Mouse (Mus musculus) c-Kit-positive CD71-positive TER-119-negative erythroid progenitor cells, embryonic 14.5 days (primary cell): ENCODE results near the gene Kcnq1.

ENCODE experiments used
- DNase-seq: peaks from one replicate; pipeline ENCODE4 v3.0.0-alpha.2; 2013; ENCODE audit warnings: low read depth

Gene Kcnq1

DNA sequence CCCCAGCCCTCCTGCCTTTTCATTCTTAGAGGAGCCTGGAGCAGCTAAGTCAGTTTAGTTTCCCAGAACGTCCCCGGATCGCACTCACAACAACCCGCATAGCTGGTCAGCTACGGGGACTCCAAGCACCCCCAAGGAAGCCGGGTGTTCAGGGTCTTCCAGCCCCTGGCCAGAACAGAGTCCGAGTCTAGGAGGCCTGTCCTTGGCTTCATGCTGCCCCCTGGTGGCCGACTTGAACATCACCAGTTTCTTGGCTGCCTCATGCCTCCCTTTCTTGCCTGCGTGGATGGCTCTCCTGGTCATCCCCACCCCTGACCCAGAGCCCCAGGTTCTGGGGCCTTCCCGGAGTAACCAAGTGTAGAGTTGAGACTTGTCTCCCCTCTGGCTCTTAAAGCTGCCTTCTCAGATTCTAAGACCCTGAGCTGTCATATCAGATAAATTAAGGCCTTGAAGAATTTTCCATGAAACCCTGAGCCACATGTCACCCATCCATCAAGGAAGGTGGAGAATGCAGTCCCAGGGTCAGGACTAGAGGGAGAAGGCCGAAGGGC is 357.8 kb downstream of the Kcnq1 start:
- peak; percentile 56 for DNase-seq

DNA sequence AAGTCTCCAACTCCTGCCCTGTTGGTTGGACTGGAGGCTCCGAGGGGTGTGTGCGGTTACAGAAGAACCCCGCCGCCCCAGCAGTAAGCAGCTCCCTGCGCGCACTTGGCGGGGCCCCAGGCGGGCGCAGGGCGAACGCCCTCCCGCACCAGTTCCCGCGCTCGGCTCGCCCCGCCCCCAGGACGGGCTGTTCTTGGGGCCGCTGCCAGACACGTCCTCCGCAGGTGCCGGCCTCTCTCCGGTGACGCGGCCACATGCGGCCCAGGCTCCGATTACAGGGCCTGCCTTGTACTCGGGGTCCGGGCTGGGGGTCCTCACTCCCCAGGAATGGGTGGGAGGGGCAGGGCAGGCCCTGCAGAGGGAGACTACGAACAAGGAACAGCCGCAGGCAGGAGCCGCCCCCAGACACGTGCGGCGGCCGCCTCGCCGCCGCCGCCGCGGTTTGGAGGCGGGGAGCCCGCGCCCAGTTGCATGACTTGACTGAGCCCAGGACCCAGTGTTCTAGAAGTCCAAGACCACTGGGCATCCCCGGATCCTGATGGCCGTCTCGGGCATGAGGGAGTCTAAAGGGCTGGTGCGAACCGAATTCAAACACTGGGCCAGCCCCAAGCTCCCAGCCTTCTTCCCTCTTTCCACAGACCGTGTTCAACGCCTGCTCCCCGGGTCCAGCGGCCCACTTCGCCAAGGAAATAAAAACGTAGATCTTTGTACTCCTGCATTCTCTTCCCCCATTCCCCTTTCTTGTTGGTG is 358.8 kb downstream of the Kcnq1 start:
- DNase-seq = no peak

DNA sequence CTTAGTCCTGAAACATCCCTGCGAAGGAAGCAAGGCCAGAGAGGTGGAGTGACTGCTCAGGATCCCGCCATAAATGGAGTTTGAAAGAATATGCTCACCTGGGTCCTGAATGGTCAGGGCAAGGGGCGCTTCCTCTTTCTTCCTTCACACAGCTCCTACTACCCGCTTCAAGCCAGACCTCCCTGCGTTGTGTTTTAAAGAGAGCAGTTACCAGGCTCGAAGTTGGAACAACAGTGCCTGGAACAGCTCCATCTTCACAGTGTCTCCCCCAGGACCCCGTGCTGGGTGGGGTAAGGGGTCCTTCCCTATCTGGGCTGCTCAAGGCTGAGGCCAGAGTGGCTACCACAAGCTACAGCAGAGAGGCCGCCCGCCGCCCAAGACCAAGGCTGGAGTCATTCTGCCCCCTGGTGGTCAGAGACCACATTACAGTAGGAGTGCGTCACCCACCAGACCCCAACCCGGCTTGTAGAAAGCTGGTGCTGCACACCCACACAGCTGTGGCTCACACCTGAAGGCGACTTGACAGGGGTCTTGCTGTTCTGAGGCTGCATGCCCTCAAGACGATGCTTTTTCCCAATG is 360.0 kb downstream of the Kcnq1 start:
- DNase-seq = peak; percentile 44

DNA sequence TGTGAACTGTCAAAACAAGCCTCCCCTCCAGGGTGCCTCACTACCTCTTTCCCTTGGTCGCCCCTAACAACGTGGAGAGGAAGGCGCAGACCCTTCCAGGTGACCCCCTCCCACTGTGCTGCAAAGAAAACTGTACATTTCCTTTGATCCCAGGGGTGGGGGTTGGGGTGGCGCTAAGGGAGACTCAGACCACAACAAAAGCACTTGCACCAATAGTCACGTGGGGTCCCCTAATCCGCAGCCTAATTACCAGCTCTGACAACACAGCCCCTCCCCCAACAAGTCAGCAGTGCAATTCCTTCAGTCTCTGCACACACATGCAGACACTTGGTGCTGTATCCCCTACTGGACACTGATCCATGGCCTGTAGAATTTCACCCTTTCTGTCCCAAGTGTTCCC is 361.6 kb downstream of the Kcnq1 start:
- DNase-seq = no peak

DNA sequence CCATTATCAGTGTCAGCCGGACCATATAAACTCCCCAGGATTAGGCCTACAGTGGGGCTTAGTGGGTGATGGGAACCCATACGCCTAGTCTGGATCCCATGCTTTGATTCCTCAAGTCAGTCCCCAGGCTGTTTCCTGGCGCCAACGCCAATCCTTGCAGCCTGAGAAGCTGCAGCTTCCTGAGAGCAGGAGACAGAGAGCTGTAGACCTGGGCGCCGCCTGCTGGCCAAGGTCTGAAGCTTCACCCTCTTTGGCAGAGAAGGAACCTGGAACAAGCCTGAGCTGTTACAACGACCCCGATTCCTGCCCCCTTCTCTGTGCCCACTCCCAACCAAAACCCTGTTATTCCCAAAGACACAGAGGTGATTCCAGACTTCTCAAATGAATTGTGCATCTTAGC is 363.8 kb downstream of the Kcnq1 start:
- DNase-seq = peak; percentile 37

DNA sequence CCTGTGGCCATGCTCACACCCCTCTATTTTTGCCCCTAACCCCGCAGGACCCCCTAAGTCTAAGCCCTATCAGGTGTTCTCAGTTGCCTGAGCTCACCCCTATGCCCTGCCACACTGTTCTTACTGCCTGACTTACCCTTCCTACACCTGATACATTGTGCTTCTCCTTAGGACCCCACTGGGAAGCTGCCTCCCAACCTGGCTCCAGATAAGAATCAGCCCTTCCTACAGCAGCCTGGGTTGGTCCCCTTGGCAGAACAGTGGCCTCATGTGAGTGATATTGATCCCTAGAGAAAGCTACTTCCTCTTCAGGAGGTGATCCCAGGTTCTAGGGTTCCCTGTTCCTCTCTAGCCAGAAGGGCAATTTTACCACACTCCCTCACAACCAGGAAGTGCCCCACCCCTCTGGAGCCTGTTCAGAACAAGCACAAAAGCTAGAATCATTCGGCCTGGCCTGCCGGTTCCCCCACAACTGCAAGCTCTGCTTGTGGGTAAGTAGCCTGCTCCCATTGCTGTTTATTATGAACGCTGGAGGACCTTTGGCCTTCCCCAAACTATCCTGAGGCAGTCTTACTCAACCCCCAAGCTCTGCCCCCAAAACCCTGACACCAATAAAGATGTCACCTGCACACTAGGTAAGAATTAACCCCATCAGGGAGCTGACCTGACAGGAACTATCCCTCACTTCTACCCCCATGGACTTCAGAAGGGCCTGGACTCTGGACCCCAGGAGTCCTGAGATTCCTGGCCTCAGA is 367.4 kb downstream of the Kcnq1 start, which contains the start of gene Slc22a18:
Gene Slc22a18, plus strand, starts transcription at position 390 of the 755 bp plus-strand sequence.
- DNase-seq = no peak

DNA sequence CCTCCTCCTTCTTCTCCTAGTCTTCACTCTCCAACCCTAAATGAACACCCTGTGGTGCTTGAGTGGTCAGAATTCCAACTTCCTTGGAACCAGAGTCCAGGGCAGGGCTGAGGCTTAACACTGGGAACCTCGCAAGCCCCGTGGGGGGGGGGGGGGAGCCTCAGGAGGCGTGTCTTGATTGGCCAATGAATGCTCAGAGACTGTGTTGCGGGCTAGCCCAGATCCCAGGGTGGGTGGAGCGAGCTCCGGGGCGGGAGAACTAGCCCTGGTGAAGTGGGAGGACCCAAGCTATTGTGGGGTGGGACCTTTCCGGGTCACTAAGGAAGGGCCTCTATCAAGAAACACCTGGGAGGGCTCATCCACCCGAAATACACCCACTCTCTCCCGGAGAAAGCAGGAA is 368.6 kb downstream of the Kcnq1 start:
- DNase-seq = no peak

DNA sequence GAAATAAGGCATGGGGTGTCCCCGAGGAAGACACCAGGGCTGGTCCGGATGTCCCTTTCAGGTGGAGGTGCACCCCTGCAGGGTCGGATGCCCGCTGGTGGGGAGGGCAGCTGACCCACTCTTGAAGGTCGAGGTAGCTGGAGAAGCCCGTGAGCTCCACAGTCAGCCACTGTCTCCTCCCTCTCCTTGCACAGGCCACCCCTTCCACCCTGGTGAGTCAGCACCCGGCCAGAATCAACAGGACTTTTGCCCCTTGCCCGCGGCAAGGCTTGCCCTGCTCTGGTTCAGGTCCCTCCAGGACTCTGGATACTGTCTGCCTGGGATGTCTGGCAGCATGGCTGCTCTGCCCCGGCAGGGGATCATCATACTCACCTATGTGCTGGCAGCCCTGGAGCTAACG is 369.7 kb downstream of the Kcnq1 start:
- no peak for DNase-seq
